Mouse (Mus musculus) MEL (cell line): Measurements from ENCODE around the gene Bcl7c. TPM values are rescaled to one million over a fixed set of nuclear protein-coding genes. Genes with fewer than 3 reads are reported as not detected.

Source experiments
- DNase-seq: peaks from one replicate; pipeline ENCODE4 v3.0.0; 2011; ENCODE audit warnings: low read depth, low spot score
- H3K27ac ChIP-seq: 2 replicates; pipeline ENCODE4 v1.5.1; 2012; ENCODE audit warnings: low read depth, mild to moderate bottlenecking, control low read depth, low read length, moderate library complexity; ENCODE audit not compliant: control insufficient read depth
- H3K27me3 ChIP-seq, 2 experiments: fragments of 150-350 bp in 1 of 2; sonication (generic) in 1 of 2; 2 replicates each; pipeline ENCODE4 v1.6.1; 2012; ENCODE audit warnings: low read length in 2 of 2, mild to moderate bottlenecking in 2 of 2, improper control_type of control experiment in 1 of 2, moderate library complexity in 1 of 2; ENCODE audit not compliant: insufficient read depth in 2 of 2, control insufficient read depth in 1 of 2
- H3K36me3 ChIP-seq, 2 experiments: 2 replicates each; pipeline ENCODE4 v1.6.1; 2012 to 2014; ENCODE audit warnings: low read length in 2 of 2, improper control_type of control experiment in 1 of 2, inconsistent platforms in 1 of 2, mild to moderate bottlenecking in 1 of 2; ENCODE audit not compliant: insufficient read depth in 2 of 2, control insufficient read depth in 1 of 2
- H3K4me1 ChIP-seq, 2 experiments: fragments of 150-350 bp in 1 of 2; sonication (generic) in 1 of 2; 2 replicates each; pipeline ENCODE4 v1.6.1; 2012; ENCODE audit warnings: low read length in 2 of 2, improper control_type of control experiment in 1 of 2, mild to moderate bottlenecking in 1 of 2; ENCODE audit not compliant: insufficient read depth in 2 of 2, control insufficient read depth in 1 of 2
- H3K4me3 ChIP-seq, 2 experiments: fragments of 150-350 bp in 1 of 2; sonication (generic) in 1 of 2; 2 replicates each; pipeline ENCODE4 v1.5.1; 2012; ENCODE audit warnings: low read depth in 2 of 2, low read length in 2 of 2, mild to moderate bottlenecking in 2 of 2, moderate library complexity in 2 of 2, control low read depth in 1 of 2, improper control_type of control experiment in 1 of 2; ENCODE audit not compliant: control insufficient read depth in 1 of 2, insufficient read depth in 1 of 2
- H3K79me2 ChIP-seq: 2 replicates; pipeline ENCODE4 v1.6.1; 2012; ENCODE audit warnings: mild to moderate bottlenecking, low read length, moderate library complexity; ENCODE audit not compliant: control insufficient read depth, poor library complexity, insufficient read depth
- H3K9ac ChIP-seq: 2 replicates; pipeline ENCODE4 v1.6.1; 2012; ENCODE audit warnings: low read depth, mild to moderate bottlenecking, control low read depth, low read length, moderate library complexity; ENCODE audit not compliant: control insufficient read depth, poor library complexity, severe bottlenecking
- H3K9me3 ChIP-seq: fragments of 150-350 bp; sonication (generic); replicated peaks from 2 replicates; pipeline ENCODE4 v1.6.1; 2012; ENCODE audit warnings: mild to moderate bottlenecking, low read length, improper control_type of control experiment, moderate library complexity; ENCODE audit not compliant: insufficient read depth
- CHD2 ChIP-seq: IDR thresholded peaks from 2 replicates; pipeline ENCODE4 v1.6.1; 2011; ENCODE audit warnings: low read length, improper control_type of control experiment
- ELF1 ChIP-seq: IDR thresholded peaks from 2 replicates; pipeline ENCODE4 v1.6.1; 2014; ENCODE audit warnings: low read depth, mild to moderate bottlenecking, inconsistent platforms, low read length, improper control_type of control experiment, moderate library complexity
- EP300 ChIP-seq, 2 experiments: IDR thresholded peaks; 2 replicates each; pipeline ENCODE4 v1.6.1; 2011; ENCODE audit warnings: improper control_type of control experiment in 2 of 2, low read length in 2 of 2, low read depth in 1 of 2, mild to moderate bottlenecking in 1 of 2
- HCFC1 ChIP-seq: IDR thresholded peaks from 2 replicates; pipeline ENCODE4 v1.6.1; 2012; ENCODE audit warnings: low read depth, mild to moderate bottlenecking, inconsistent platforms, low read length, improper control_type of control experiment, moderate library complexity
- JUND ChIP-seq: IDR thresholded peaks from 2 replicates; pipeline ENCODE4 v1.6.1; 2011; ENCODE audit warnings: low read depth, mild to moderate bottlenecking, improper control_type of control experiment, low read length
- KAT2A ChIP-seq: conservative IDR thresholded peaks from 2 replicates; pipeline ENCODE4 v1.6.1; 2012; ENCODE audit warnings: low read depth, low read length, improper control_type of control experiment, inconsistent platforms
- MAZ ChIP-seq: IDR thresholded peaks from 2 replicates; pipeline ENCODE4 v1.6.1; 2012; ENCODE audit warnings: low read depth, mild to moderate bottlenecking, inconsistent platforms, low read length, improper control_type of control experiment
- MEF2A ChIP-seq: IDR thresholded peaks from 2 replicates; pipeline ENCODE4 v1.6.1; 2014; ENCODE audit warnings: low read depth, mild to moderate bottlenecking, inconsistent platforms, low read length, improper control_type of control experiment; ENCODE audit not compliant: poor library complexity, insufficient replicate concordance, severe bottlenecking; ENCODE audit errors: extremely low read depth
- MXI1 ChIP-seq: IDR thresholded peaks from 2 replicates; pipeline ENCODE4 v1.6.1; 2011; ENCODE audit warnings: mild to moderate bottlenecking, low read depth, low read length, improper control_type of control experiment
- MYB ChIP-seq: IDR thresholded peaks from 2 replicates; pipeline ENCODE4 v1.6.1; 2011; ENCODE audit warnings: mild to moderate bottlenecking, low read depth, low read length, improper control_type of control experiment
- MYC ChIP-seq: IDR thresholded peaks from 2 replicates; pipeline ENCODE4 v1.6.1; 2011; ENCODE audit warnings: low read depth, mild to moderate bottlenecking, low read length, improper control_type of control experiment, moderate library complexity
- NELFE ChIP-seq: IDR thresholded peaks from 2 replicates; pipeline ENCODE4 v1.6.1; 2011; ENCODE audit warnings: low read depth, low read length, improper control_type of control experiment
- NRF1 ChIP-seq: IDR thresholded peaks from 2 replicates; pipeline ENCODE4 v1.6.1; 2014; ENCODE audit warnings: low read depth, mild to moderate bottlenecking, inconsistent platforms, low read length, improper control_type of control experiment, moderate library complexity; ENCODE audit not compliant: poor library complexity, insufficient read depth, severe bottlenecking
- POLR2A ChIP-seq, 2 experiments: IDR thresholded peaks; 2 replicates each; pipeline ENCODE4 v1.6.1; 2011 to 2012; ENCODE audit warnings: low read length in 2 of 2, mild to moderate bottlenecking in 2 of 2, control low read depth in 1 of 2, improper control_type of control experiment in 1 of 2, low read depth in 1 of 2, moderate library complexity in 1 of 2; ENCODE audit not compliant: control insufficient read depth in 1 of 2, insufficient read depth in 1 of 2, poor library complexity in 1 of 2
- POLR2AphosphoS2 ChIP-seq: IDR thresholded peaks from 2 replicates; pipeline ENCODE4 v1.6.1; 2011; ENCODE audit warnings: low read length, improper control_type of control experiment
- POLR2AphosphoS5 ChIP-seq: IDR thresholded peaks from 2 replicates; pipeline ENCODE4 v1.6.1; 2012; ENCODE audit warnings: low read depth, borderline replicate concordance, mild to moderate bottlenecking, inconsistent platforms, low read length, moderate library complexity, mixed read lengths
- RCOR1 ChIP-seq: IDR thresholded peaks from 2 replicates; pipeline ENCODE4 v1.6.1; 2012; ENCODE audit warnings: low read depth, mild to moderate bottlenecking, inconsistent platforms, low read length, improper control_type of control experiment
- SIN3A ChIP-seq: IDR thresholded peaks from 2 replicates; pipeline ENCODE4 v1.6.1; 2012; ENCODE audit warnings: low read length, improper control_type of control experiment, inconsistent platforms
- SMC3 ChIP-seq: IDR thresholded peaks from 2 replicates; pipeline ENCODE4 v1.6.1; 2011; ENCODE audit warnings: low read depth, low read length, improper control_type of control experiment
- TBP ChIP-seq: IDR thresholded peaks from 2 replicates; pipeline ENCODE4 v1.8.0; 2011; ENCODE audit warnings: low read depth, low read length, improper control_type of control experiment
- TCF12 ChIP-seq: IDR thresholded peaks from 2 replicates; pipeline ENCODE4 v1.6.1; 2014; ENCODE audit warnings: low read depth, mild to moderate bottlenecking, inconsistent platforms, low read length, improper control_type of control experiment, moderate library complexity
- UBTF ChIP-seq: IDR thresholded peaks from 2 replicates; pipeline ENCODE4 v1.6.1; 2012; ENCODE audit warnings: low read depth, mild to moderate bottlenecking, inconsistent platforms, low read length, improper control_type of control experiment, moderate library complexity, borderline replicate concordance; ENCODE audit not compliant: insufficient read depth
- USF1 ChIP-seq: IDR thresholded peaks from 2 replicates; pipeline ENCODE4 v1.6.1; 2014; ENCODE audit warnings: low read depth, mild to moderate bottlenecking, inconsistent platforms, low read length, improper control_type of control experiment, moderate library complexity
- USF2 ChIP-seq, 2 experiments: IDR thresholded peaks; 2 replicates each; pipeline ENCODE4 v1.6.1; 2011 to 2012; ENCODE audit warnings: improper control_type of control experiment in 2 of 2, low read length in 2 of 2, borderline replicate concordance in 1 of 2, inconsistent platforms in 1 of 2, low read depth in 1 of 2, mild to moderate bottlenecking in 1 of 2; ENCODE audit not compliant: insufficient read depth in 1 of 2
- ZC3H11A ChIP-seq: IDR thresholded peaks from 2 replicates; pipeline ENCODE4 v1.6.1; 2012; ENCODE audit warnings: low read depth, mild to moderate bottlenecking, inconsistent platforms, low read length, improper control_type of control experiment
- ZKSCAN1 ChIP-seq: IDR thresholded peaks from 2 replicates; pipeline ENCODE4 v1.6.1; 2012; ENCODE audit warnings: low read depth, mild to moderate bottlenecking, inconsistent platforms, low read length, improper control_type of control experiment, moderate library complexity
- ZMIZ1 ChIP-seq: IDR thresholded peaks from 2 replicates; pipeline ENCODE4 v1.6.1; 2012; ENCODE audit warnings: low read depth, mild to moderate bottlenecking, inconsistent platforms, low read length, improper control_type of control experiment, moderate library complexity
- polyA plus RNA-seq, 2 experiments: library from polyadenylated mRNA; stranded (reverse) in 1 of 2; unstranded in 1 of 2; fragments of >175 nt in 1 of 2; fragments of >200 nt in 1 of 2; gene quantifications; 2 replicates each; pipeline versions ENCODE4 v1.2.1 to v1.2.4; 2012; ENCODE audit warnings: low replicate concordance in 2 of 2, low read depth in 1 of 2; ENCODE audit not compliant: insufficient read length in 2 of 2, insufficient read depth in 1 of 2, missing spikeins in 1 of 2
- total RNA-seq: library from RNA; depleted of rRNA; stranded (reverse); fragments of 300-350 nt; gene quantifications from 2 replicates; pipeline ENCODE4 v1.2.3, GENCODE M21; 2012

Gene Bcl7c
- total and polyA plus RNA-seq, 3 experiments = 72.4 to 98.4 TPM; not detected in 1

DNA sequence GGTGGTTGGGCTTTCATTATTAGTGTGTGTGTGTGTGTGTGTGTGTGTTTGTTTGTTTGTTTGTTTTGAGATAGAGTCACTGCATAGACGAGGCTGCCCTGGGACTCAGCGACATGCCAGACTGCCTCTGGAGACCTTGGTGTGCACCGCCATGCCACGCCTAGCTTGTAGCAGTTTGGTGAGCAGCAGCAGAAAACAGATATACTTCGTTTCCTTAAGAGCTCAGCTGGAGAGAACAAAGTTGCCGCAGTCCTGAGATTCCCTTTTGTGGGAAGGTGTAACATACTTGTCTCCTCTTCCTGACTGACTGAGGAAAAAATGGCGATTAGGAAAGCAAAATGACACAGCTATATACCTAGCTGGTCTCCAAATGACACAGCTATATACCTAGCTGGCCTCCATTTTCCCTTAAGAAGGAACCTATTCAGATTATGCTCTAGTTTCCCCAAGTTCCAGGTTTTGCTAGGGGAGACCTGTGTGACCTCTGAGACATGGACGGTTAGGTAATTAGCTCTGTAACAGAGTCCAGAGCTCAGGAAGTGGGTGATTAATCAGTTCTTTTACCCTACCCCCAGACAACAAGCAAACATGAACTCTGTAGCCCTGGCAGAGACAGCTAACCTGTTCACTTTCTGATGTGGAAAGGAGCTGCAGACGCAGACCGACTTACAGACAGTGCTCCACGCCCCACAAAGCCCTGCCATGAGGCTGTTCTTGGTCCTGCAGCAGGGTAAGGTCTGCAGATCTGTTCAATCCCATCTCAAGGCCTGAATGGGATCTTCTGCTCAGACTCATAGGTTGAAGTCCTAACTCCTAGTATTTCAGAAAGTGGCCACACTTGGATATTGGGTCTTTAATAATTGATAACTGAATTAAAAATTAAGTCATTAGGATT lies 36.6 kb downstream of the Bcl7c start:
- Histone ChIP-seq H3K36me3 (0 out of 4 replicates have a peak, but pooled peaks cover 0 to 2% of the 10 kb centered on the region in 2 experiments), H3K9me3 (no peaks in the 10 kb centered on the region)
- DNase-seq = no peak
- TF ChIP-seq MXI1 (no peak), USF1 (no peak), ELF1 (no peak), UBTF (no peak), POLR2A (IDR thresholded peaks at IDR 0.05; ENCODE audit: control insufficient read depth in 1 of 2, insufficient read depth in 1 of 2, low read depth in 1 of 2, low read length in 2 of 2, poor library complexity in 1 of 2) (no peak), ZMIZ1 (no peak), RCOR1 (no peak), POLR2AphosphoS2 (no peak), MYB (no peak), USF2 (IDR thresholded peaks at IDR 0.05; ENCODE audit: borderline replicate concordance in 1 of 2, insufficient read depth in 1 of 2, low read depth in 1 of 2, low read length in 2 of 2) (no peak), NRF1 (no peak), SIN3A (no peak), MYC (no peak), HCFC1 (no peak), EP300 (IDR thresholded peaks at IDR 0.05; ENCODE audit: low read depth in 1 of 2, low read length in 2 of 2) (no peak), SMC3 (no peak), ZC3H11A (no peak), CHD2 (no peak)
- TF ChIP-seq, all 39 proteins: peak for 0
- Histone ChIP-seq H3K9ac (no peak overlapping the region), H3K4me3 (no peak overlapping the region), H3K4me1 (peaks cover 0 to 3% of the 10 kb centered on the region in 2 experiments; a peak in 1 of 4 replicates), H3K27me3 (no peaks in the 10 kb centered on the region), H3K79me2 (no peaks in the 10 kb centered on the region), H3K27ac (no peak overlapping the region)

DNA sequence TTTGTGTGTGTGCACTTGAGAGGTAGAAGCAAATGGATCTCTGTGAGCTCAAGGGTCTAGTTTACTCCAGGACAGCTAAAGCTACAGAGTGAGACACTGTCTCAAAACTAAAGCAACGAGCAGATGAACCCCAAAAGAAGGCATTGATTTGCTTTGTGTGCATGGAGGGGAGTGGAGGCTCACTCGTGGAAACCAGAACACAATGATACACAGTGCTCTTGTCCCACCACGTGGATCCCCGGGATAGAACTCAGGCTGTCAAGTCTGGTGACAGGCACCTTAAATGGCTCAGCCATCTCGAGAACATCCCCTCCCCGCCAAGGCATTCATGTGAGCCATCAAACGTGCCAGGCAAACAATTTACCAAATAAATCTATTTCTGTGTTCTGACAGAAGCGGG lies 41.6 kb downstream of the Bcl7c start:
- DNase-seq = no peak
- H3K27ac ChIP-seq = no peak overlapping the region
- no peaks in the 10 kb centered on the region for H3K9me3 ChIP-seq
- no peaks in the 10 kb centered on the region for H3K27me3 ChIP-seq
- H3K4me1 ChIP-seq = peaks cover 0 to 5% of the 10 kb centered on the region in 2 experiments; a peak in 1 of 4 replicates
- TF ChIP-seq JUND (no peak), KAT2A (no peak), POLR2AphosphoS5 (no peak), TCF12 (no peak), MEF2A (no peak), ZKSCAN1 (no peak), RCOR1 (no peak), NELFE (no peak), SIN3A (no peak), POLR2AphosphoS2 (no peak), USF2 (IDR thresholded peaks at IDR 0.05; ENCODE audit: borderline replicate concordance in 1 of 2, insufficient read depth in 1 of 2, low read depth in 1 of 2, low read length in 2 of 2) (no peak), TBP (no peak), NRF1 (no peak), MAZ (no peak), ELF1 (no peak)
- no peak overlapping the region for H3K9ac ChIP-seq
- no peaks in the 10 kb centered on the region for H3K79me2 ChIP-seq
- no peak overlapping the region for H3K4me3 ChIP-seq
- 0 out of 4 replicates have a peak, but pooled peaks cover 0 to 2% of the 10 kb centered on the region in 2 experiments for H3K36me3 ChIP-seq
